Mouse (Mus musculus) frontal cortex, postnatal 10 days (tissue): Measurements from ENCODE around the gene Lrrc75a.
"Not testable (repeated sequence)": the region's sequence is repeated elsewhere in the genome, so short reads cannot be mapped to it uniquely, and the experiment has no call there.

ENCODE experiments used
- DNase-seq, 2 experiments: peaks; one replicate each; pipeline ENCODE4 v3.0.0; 2022; ENCODE audit warnings: low spot score in 2 of 2, mixed read lengths in 1 of 2

The Lrrc75a gene

GRCm38 (mm10) chr11:62647661-62648590 lies at the start of gene Lrrc75a:
Lrrc75a (minus strand) TSS chr11:62648523.
- DNase-seq, result no peak

GRCm38 (mm10) chr11:62695126-62695525 lies 46.8 kb upstream of the Lrrc75a start:
- no peak for DNase-seq

GRCm38 (mm10) chr11:62693299-62694184 lies 45.2 kb upstream of the Lrrc75a start:
- DNase-seq, result peak in 1 of 2 experiments; percentile 18

DNA sequence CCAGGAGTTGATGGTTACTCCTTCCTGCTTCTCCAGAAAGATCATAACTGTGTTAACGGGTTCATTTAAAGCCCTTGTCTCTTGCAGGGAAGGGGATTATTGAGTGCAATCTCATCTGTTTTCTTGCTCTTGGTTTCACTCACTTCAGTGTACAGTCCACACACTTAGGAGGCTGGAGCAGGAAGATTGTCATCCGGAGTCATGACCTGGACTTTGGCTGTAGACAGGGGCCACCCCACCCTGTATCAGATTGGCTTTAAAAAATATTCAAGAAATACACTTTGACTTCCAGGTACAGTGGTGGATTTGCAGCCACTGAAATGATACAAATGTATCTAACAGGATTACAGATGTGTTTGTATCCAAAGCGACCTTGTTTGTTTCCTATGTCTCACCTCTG lies 43.3 kb upstream of the Lrrc75a start:
- DNase-seq, result no peak

DNA sequence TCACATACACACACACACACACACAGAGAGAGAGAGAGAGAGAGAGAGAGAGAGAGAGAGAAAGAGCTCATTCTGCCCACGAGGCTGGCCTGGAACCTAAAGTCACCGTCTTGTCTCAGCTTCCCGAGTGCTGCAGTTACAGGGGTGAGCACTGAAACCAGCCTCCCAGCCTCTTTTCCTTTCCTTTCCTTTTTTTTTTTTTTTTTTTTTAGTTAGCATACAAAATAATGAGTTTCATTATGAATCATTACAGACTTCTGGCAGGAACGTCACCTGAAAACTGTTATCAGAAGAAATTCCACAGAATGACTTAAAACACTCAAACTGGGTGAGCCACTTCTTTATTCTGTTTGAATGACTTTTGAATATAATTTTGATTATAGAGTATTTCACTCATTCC lies 31.6 kb upstream of the Lrrc75a start:
- no peak for DNase-seq

DNA sequence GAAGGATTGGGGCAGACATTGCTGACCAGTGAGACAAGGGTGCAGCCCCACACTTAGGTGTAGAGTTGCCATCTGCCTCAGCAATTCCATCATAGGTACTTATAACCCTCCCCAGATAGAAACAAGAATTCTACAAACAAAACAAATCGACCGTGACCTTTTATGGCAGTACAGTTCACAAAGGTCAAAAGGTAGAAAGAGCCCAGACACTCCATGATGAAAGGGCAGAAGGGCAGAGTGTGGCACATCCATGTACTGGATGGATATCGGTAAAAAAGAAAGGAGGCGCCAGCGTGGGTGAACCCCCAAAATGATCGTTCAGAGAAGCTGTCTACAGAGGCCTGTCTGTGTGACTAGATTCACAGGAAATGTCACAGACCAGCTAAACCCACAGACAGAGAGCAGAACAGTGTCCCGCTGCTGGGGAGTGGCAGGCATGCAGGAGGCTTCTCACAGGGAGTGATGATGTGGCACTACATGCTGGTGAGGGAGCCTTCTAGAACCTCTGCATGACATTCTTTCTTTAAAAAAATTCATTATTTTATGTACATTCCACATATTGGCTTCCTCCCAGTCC lies 30.5 kb upstream of the Lrrc75a start:
- DNase-seq, result no peak

DNA sequence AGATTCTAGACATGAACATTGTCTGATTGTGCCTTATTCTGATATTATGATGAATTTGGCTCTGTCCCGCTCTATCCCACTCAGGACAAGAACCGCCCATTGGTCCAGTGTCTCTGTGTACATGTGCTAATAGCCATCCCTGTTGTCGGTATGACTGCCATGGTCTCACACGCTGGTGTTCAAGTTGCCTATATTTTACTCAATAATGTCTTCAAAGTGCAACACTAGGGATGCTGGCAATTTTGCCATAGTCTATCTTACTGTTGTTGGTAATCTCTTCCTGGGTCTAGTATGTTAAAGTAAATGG lies 27.9 kb upstream of the Lrrc75a start:
- no peak for DNase-seq

DNA sequence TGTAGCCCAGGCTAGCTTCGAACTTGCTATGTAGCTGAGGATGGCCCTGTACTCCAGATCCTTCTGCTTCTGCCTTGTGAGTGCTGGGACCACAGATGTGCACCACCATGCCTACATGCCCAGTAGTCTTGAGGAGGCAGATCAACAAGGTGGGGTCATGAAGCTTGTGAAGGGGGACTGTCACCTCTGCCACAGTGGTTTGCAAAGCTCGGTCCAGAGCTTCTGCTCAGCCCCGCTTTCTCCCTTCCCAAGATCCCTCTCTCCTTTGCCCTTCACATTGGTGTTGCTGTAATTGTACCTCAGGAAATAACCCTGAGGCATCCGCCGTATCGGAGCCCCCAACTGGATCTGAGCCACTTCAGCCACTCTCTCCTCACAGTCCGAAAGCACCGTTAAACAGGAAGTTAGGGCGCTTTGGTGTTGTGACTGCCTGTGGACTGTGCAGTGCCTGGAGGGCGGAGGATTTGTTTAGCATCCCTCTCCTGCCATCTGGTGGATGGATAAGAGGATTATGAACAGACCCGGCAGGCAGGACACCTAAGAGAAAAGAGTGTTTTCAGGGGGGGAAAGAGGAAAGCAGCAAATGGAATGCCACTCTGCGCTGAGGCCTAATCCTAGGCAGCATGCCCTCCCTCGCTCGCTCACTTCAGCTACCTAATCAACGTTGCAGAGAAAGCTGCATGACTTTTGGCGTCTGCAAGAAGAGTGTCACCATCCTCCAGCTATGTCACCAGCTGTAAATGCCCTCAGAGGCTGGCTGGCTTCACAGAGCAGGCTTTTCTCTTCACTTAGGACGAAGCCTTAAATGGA lies 27.4 kb upstream of the Lrrc75a start:
- DNase-seq, result peak; percentile 55 to 57

DNA sequence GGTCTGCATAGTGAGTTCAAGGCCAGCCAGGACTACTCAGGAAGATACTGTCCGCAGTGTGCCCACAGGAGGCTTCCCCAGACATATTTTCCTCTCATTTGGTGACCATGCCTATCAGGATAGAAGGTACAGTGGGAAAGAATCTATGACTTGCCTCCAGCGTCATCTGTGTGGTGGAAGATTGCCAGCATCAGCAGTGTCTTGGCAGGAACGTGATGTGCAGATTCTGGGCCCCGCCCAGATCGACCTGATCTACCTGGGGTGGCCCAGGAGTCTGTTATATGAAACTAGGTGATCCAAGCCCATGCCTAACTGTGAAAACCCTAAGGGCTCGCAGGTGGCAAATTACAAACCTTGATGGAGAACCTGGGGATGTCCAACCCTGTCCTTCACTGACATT lies 21.7 kb upstream of the Lrrc75a start:
- no peak for DNase-seq

DNA sequence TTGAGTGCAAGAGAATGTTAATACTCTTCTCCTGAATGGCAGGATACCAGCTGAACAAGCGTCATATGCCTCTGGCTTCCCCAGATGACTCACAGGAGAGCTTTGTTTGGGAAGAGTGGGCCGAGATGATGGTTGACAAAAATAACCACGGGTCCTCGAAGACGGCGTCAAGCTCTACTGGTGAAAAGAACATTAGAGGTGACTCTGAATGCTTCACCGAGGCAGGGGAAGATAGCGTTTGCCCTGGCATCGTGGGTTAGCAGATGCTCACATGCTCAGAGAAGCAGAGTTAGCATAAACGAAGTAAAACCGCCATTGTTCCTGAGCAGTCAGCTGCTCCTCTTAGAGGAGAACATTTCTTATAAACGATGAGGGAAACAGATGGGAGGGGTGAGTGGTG lies 21.1 kb upstream of the Lrrc75a start:
- DNase-seq, result peak; percentile 39 to 42

DNA sequence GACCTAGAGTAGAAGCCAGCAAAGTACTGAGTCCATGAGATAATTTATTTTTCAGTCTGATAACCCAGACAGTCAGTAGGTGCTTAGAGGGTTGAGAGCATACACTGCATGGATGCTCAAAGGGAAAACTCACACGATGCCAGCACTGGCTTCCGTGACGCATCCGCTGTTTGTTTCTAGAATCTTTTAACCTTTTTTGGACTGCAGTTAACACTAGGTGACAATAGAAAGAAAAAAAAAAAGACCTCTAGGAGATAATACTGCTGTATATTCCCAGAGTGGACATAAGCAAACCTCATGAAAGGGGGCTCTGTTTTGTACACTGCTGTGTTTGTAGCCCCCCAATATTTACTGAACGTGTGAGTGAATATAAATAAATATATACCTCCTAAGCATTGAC lies 20.7 kb upstream of the Lrrc75a start:
- DNase-seq, result no peak

GRCm38 (mm10) chr11:62664250-62664649 lies 15.9 kb upstream of the Lrrc75a start:
- no peak for DNase-seq

GRCm38 (mm10) chr11:62660885-62661284 lies 12.6 kb upstream of the Lrrc75a start:
- no peak for DNase-seq

- no peak for DNase-seq
Observed at GRCm38 (mm10) chr11:62652080-62652479, 3.8 kb upstream of the Lrrc75a start.

GRCm38 (mm10) chr11:62651563-62651962 lies 3.2 kb upstream of the Lrrc75a start:
- DNase-seq, result no peak

GRCm38 (mm10) chr11:62649803-62650202 lies 1.5 kb upstream of the Lrrc75a start:
- not testable (repeated sequence) for DNase-seq

GRCm38 (mm10) chr11:62648591-62649391 lies 468 bp upstream of the Lrrc75a start, which contains the start of gene Mmgt2:
Mmgt2 (plus strand) TSS chr11:62648664.
- DNase-seq, result peak; percentile 72 to 88

DNA sequence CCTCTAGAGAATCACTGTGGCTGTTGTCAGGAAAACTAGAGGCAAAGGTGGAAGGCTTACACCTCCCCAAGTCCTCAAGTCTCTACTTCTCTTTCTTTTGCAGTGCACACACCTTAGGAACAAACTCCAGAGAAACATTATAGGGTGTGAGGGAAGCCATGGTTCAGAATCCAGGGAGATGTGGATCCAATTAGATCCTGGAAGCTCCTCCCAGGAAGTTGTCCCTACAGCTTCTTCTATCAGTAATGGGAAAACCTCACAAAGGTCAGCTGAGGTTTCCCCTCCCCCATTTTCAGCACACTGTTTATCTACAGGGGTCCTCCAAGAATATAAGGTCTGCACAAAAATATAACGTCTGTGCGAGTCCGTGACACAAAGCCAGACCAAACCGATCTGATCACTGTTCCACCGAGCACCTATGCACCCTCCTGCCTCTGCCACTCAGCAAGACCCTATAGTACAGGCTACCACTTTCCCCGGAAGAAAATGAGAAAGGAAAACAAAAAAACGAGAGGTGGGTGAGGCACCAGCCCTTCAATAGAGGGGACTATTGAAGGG lies 1.3 kb downstream of the Lrrc75a start:
- no peak for DNase-seq

- no peak for DNase-seq
Observed at GRCm38 (mm10) chr11:62646495-62646843, 1.9 kb downstream of the Lrrc75a start.
